In the genomic region with DNA sequence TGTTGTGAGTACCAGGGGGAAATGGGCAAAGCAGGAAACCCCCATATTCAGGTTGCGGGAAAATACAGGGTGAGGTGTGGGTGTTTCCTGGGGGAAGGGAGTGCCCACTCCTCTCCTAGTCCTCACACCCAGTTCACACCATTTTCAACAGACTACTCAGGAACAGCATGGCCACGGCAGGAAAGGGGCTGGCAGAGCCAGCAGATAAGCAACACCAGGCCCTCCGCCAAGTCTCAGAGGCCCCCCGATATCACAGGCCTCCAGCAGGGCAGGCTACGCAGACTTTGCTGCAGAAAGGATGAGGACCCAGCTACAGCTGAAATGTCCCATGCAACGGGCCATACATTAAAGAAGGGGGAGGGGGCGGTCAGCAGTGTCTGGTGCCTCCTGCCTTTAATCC, we compare ENCODE assay signal across 9 mouse cellular contexts. TPM values are rescaled to one million over a fixed set of nuclear protein-coding genes. Genes with fewer than 3 reads are reported as not detected.
A peak's percentile ranks its signal among the peaks of the same experiment; 100 is the strongest.
DNase-seq lines count a peak whose midpoint lies in the region; ATAC-seq lines count a peak whose summit lies in the region.
"Had no signal": no experiment of that assay in that cellular context is flagged by ENCODE, and none has a peak within 500 bp of the region (broad histone marks: within the 10 kb centered on the region; RNA-seq: fewer than 3 reads in every experiment).

No protein-coding gene starts in this region.

- H3K4me3 ChIP-seq in forebrain, embryonic 13.5 days = no peak overlapping the region
- H3K4me3 ChIP-seq in forebrain, embryonic 12.5 days (replicated peaks) = no peak overlapping the region
- H3K4me3 ChIP-seq in liver, embryonic 15.5 days (replicated peaks) = peak overlapping the region; percentile 46

- DNase-seq in thymus, postnatal 4 days = peak; percentile 45
- DNase-seq in thymus, adult 18-20 months = no peak
- DNase-seq in left cerebral cortex, postnatal 36 days (ENCODE audit: low spot score in 2 of 2) = no peak
- no peak for DNase-seq in urinary bladder, postnatal 4 days (ENCODE audit: low spot score in 2 of 2)
- DNase-seq in cerebellum, adult 9-11 months = no peak
- DNase-seq: kidney, postnatal 4 days had no signal

- 0 out of 2 replicates have a peak, but pooled peaks have one; percentile 34 for ATAC-seq in forebrain, embryonic 13.5 days
- no peak for ATAC-seq in forebrain, embryonic 12.5 days (ENCODE audit: low FRiP score)
- ATAC-seq in liver, embryonic 15.5 days (ENCODE audit: insufficient read depth) = peak; percentile 84

- H3K27ac ChIP-seq in forebrain, embryonic 13.5 days = no peak overlapping the region
- H3K27ac ChIP-seq in forebrain, embryonic 12.5 days = no peak overlapping the region
- H3K27ac ChIP-seq in liver, embryonic 15.5 days (replicated peaks) = peak overlapping the region; percentile 89

- peaks cover 12% of the 10 kb centered on the region for H3K36me3 ChIP-seq in forebrain, embryonic 13.5 days (ENCODE audit: poor library complexity, severe bottlenecking)
- peaks cover 19% of the 10 kb centered on the region; the same call in 1 of the 2 replicates for H3K36me3 ChIP-seq in forebrain, embryonic 12.5 days (replicated peaks)
- peaks cover 22% of the 10 kb centered on the region; the same call in 1 of the 2 replicates for H3K36me3 ChIP-seq in liver, embryonic 15.5 days (replicated peaks)

- 80% methylated on average over 7 of the region's 7 CpGs for WGBS in forebrain, embryonic 13.5 days
- 83% methylated on average over 7 of the region's 7 CpGs for WGBS in forebrain, embryonic 12.5 days
- 17% methylated on average over 7 of the region's 7 CpGs for WGBS in liver, embryonic 15.5 days (ENCODE audit: insufficient replicate concordance)

- intact Hi-C loops in left cerebral cortex, postnatal 36 days (cut with DNase I) = no loop called here

- H3K27me3 ChIP-seq in forebrain, embryonic 13.5 days = no peaks in the 10 kb centered on the region
- H3K27me3 ChIP-seq in forebrain, embryonic 12.5 days = no peaks in the 10 kb centered on the region
- H3K27me3 ChIP-seq in liver, embryonic 15.5 days = no peaks in the 10 kb centered on the region

- 0 out of 2 replicates have a peak overlapping the region, but pooled peaks have one; percentile 40 for H3K9ac ChIP-seq in forebrain, embryonic 13.5 days
- H3K9ac ChIP-seq in forebrain, embryonic 12.5 days = no peak overlapping the region
- peak overlapping the region; percentile 53 for H3K9ac ChIP-seq in liver, embryonic 15.5 days

- H3K4me2 ChIP-seq in forebrain, embryonic 13.5 days = no peak overlapping the region
- no peak overlapping the region for H3K4me2 ChIP-seq in forebrain, embryonic 12.5 days
- peak overlapping the region; percentile 82 for H3K4me2 ChIP-seq in liver, embryonic 15.5 days

- no peaks in the 10 kb centered on the region for H3K9me3 ChIP-seq in forebrain, embryonic 13.5 days (replicated peaks)
- 0 out of 2 replicates have a peak, but pooled peaks cover 3% of the 10 kb centered on the region for H3K9me3 ChIP-seq in forebrain, embryonic 12.5 days
- H3K9me3 ChIP-seq in liver, embryonic 15.5 days (replicated peaks) = no peaks in the 10 kb centered on the region

- H3K4me1 ChIP-seq in forebrain, embryonic 13.5 days = peaks cover 43% of the 10 kb centered on the region
- H3K4me1 ChIP-seq in forebrain, embryonic 12.5 days = peaks cover 50% of the 10 kb centered on the region
- peaks cover 100% of the 10 kb centered on the region for H3K4me1 ChIP-seq in liver, embryonic 15.5 days (replicated peaks)

RNA-seq across cellular contexts. Expression of a gene that starts 14.4 kb away (rescaled TPM):
- polyA plus RNA-seq in forebrain, embryonic 13.5 days (2015; fragmentation: Nextera tagmentation; extraction: Ambion mirVana) = 24.3 and 26.1 TPM in 2 replicates
- 41.3 and 41.9 TPM in 2 replicates for polyA plus RNA-seq in forebrain, embryonic 12.5 days (2016; fragmentation: Nextera tagmentation; extraction: Ambion mirVana)
- 27.0 and 29.3 TPM in 2 replicates for polyA plus RNA-seq in liver, embryonic 15.5 days (2015; fragmentation: Nextera tagmentation; extraction: Ambion mirVana)
- total RNA-seq in left cerebral cortex, postnatal 36 days (2021) = 10 to 100 TPM; 59.9 to 60.6 TPM
